Mouse (Mus musculus) left cerebral cortex, postnatal 4 days (tissue): Measurements from ENCODE around the gene Sdhaf3. TPM values are rescaled to one million over a fixed set of nuclear protein-coding genes. Genes with fewer than 3 reads are reported as not detected.
"Not testable (repeated sequence)": the region's sequence is repeated elsewhere in the genome, so short reads cannot be mapped to it uniquely, and the experiment has no call there.

Source experiments
- DNase-seq: peaks from one replicate; pipeline ENCODE4 v3.0.0-alpha.2; 2022
- intact Hi-C: fragments of 180-260 bp; cut with DNase I; formaldehyde crosslinking; loops from one replicate; pipeline ENCODE4 v1.15.1; 2025
- total RNA-seq, 2 experiments: library from RNA; stranded (reverse); gene quantifications; 2 replicates each; pipeline ENCODE4 v1.2.3; 2021

Gene Sdhaf3
- total RNA-seq: 1 to 10 TPM; 4.3 to 4.8 TPM

GRCm38 (mm10) chr6:6955764-6956561, at the start of gene Sdhaf3:
Gene Sdhaf3, plus strand, starts transcription at chr6:6956004.
- intact Hi-C loops: no loop called here

GRCm38 (mm10) chr6:6909586-6909985, 46.2 kb upstream of the Sdhaf3 start:
- intact Hi-C loops: no loop called here

More at GRCm38 (mm10) chr6:6955764-6956561, at the start of gene Sdhaf3:
- peak; percentile 96 for DNase-seq

GRCm38 (mm10) chr6:6914304-6914703, 41.5 kb upstream of the Sdhaf3 start:
- intact Hi-C loops: no loop called here
- no peak for DNase-seq

More at GRCm38 (mm10) chr6:6909586-6909985, 46.2 kb upstream of the Sdhaf3 start:
- no peak for DNase-seq

GRCm38 (mm10) chr6:6914849-6915525, 40.8 kb upstream of the Sdhaf3 start:
- intact Hi-C loops: no loop called here

GRCm38 (mm10) chr6:6915526-6915915, 40.3 kb upstream of the Sdhaf3 start:
- DNase-seq: no peak
- intact Hi-C loops: no loop called here

More at GRCm38 (mm10) chr6:6914849-6915525, 40.8 kb upstream of the Sdhaf3 start:
- peak; percentile 12 for DNase-seq

- intact Hi-C loops: no loop called here
- no peak for DNase-seq
These were observed 38.5 kb upstream of the Sdhaf3 start for GRCm38 (mm10) chr6:6917334-6917733.

GRCm38 (mm10) chr6:6925264-6925663, 30.5 kb upstream of the Sdhaf3 start:
- DNase-seq: no peak
- intact Hi-C loops: no loop called here

- intact Hi-C loops: no loop called here
- DNase-seq: no peak
These were observed 25.0 kb upstream of the Sdhaf3 start for GRCm38 (mm10) chr6:6930831-6931230.

- DNase-seq: no peak
- intact Hi-C loops: no loop called here
These were observed 24.3 kb upstream of the Sdhaf3 start for GRCm38 (mm10) chr6:6931507-6931906.

- no peak for DNase-seq
- intact Hi-C loops: no loop called here
These were observed 15.0 kb upstream of the Sdhaf3 start for GRCm38 (mm10) chr6:6940845-6941244.

GRCm38 (mm10) chr6:6942813-6943212, 13.0 kb upstream of the Sdhaf3 start:
- intact Hi-C loops: no loop called here
- peak; percentile 10 for DNase-seq

- DNase-seq: no peak
- intact Hi-C loops: no loop called here
These were observed 8.2 kb upstream of the Sdhaf3 start for GRCm38 (mm10) chr6:6947650-6948049.

GRCm38 (mm10) chr6:6955395-6955763, 425 bp upstream of the Sdhaf3 start:
- intact Hi-C loops: no loop called here
- DNase-seq: no peak

GRCm38 (mm10) chr6:6959234-6959633, 3.4 kb downstream of the Sdhaf3 start:
- DNase-seq: not testable (repeated sequence)
- intact Hi-C loops: loop anchor here (2.0 kb wide), 1 partner anchor 68 kb away; no protein-coding TSS in a partner anchor

GRCm38 (mm10) chr6:6997226-6997946, 41.6 kb downstream of the Sdhaf3 start:
- no peak for DNase-seq

GRCm38 (mm10) chr6:6997956-6998355, 42.2 kb downstream of the Sdhaf3 start:
- DNase-seq: no peak
- intact Hi-C loops: no loop called here

More at GRCm38 (mm10) chr6:6997226-6997946, 41.6 kb downstream of the Sdhaf3 start:
- intact Hi-C loops: no loop called here

GRCm38 (mm10) chr6:6999015-6999414, 43.2 kb downstream of the Sdhaf3 start:
- no peak for DNase-seq

GRCm38 (mm10) chr6:7003085-7003484, 47.3 kb downstream of the Sdhaf3 start:
- intact Hi-C loops: loop anchor here (2.0 kb wide), 1 partner anchor 654 kb away; no protein-coding TSS in a partner anchor
- DNase-seq: no peak

More at GRCm38 (mm10) chr6:6999015-6999414, 43.2 kb downstream of the Sdhaf3 start:
- intact Hi-C loops: no loop called here

GRCm38 (mm10) chr6:7004005-7004404, 48.2 kb downstream of the Sdhaf3 start:
- intact Hi-C loops: no loop called here
- DNase-seq: no peak

GRCm38 (mm10) chr6:7038087-7038486, 82.3 kb downstream of the Sdhaf3 start:
- no peak for DNase-seq
- intact Hi-C loops: no loop called here

- intact Hi-C loops: no loop called here
- no peak for DNase-seq
These were observed 83.0 kb downstream of the Sdhaf3 start for GRCm38 (mm10) chr6:7038835-7039234.
